ENCODE assay signal across 29 mouse cellular contexts in the genomic region with DNA sequence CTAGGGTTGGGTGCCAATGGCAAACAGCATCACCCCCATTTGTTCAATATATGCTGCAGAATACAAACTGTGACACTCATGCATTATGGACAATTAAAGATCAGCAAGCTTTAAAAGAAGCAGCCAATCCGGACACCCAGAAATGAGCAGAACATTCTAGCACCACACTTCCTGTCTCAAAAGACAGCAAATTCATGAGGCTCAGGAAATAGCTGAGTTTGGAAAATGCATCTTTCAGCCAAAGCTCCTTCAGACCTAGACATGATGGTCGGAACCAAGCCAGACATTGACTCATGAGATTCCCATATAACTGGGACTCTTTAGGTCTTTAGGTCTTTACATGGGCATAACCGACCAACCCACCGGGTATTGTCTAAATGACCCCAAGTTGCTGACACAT. TPM values are rescaled to one million over a fixed set of nuclear protein-coding genes. Genes with fewer than 3 reads are reported as not detected.
A peak's percentile ranks its signal among the peaks of the same experiment; 100 is the strongest.
DNase-seq lines count a peak whose midpoint lies in the region; ATAC-seq and TF ChIP-seq lines count a peak whose summit lies in the region.
"Had no signal": no experiment of that assay in that cellular context is flagged by ENCODE, and none has a peak within 500 bp of the region (broad histone marks: within the 10 kb centered on the region; RNA-seq: fewer than 3 reads in every experiment).

No protein-coding gene starts in this region.

- no peaks in the 10 kb centered on the region for H3K9me3 ChIP-seq in midbrain, embryonic 11.5 days (ENCODE audit: control insufficient read depth, low read length)
- no peaks in the 10 kb centered on the region for H3K9me3 ChIP-seq in midbrain, postnatal 0 days (ENCODE audit: low read length)
- no peaks in the 10 kb centered on the region for H3K9me3 ChIP-seq in CH12.LX (replicated peaks; ENCODE audit: low read length)
- H3K9me3 ChIP-seq in midbrain, embryonic 14.5 days (ENCODE audit: control insufficient read depth, low read length): no peaks in the 10 kb centered on the region
- H3K9me3 ChIP-seq: embryonic facial prominence, embryonic 10.5 days; embryonic facial prominence, embryonic 13.5 days; forebrain, embryonic 12.5 days; forebrain, embryonic 15.5 days; heart, embryonic 12.5 days; heart, embryonic 15.5 days had no signal

- ATAC-seq in midbrain, embryonic 11.5 days (ENCODE audit: low FRiP score): no peak
- ATAC-seq in midbrain, postnatal 0 days (ENCODE audit: low FRiP score): no peak
- ATAC-seq in midbrain, embryonic 14.5 days (ENCODE audit: low FRiP score, low TSS enrichment): no peak
- ATAC-seq: forebrain, embryonic 15.5 days; hindbrain, postnatal 0 days; intestine, embryonic 16.5 days had no signal

- no peak overlapping the region for H3K4me3 ChIP-seq in midbrain, embryonic 11.5 days (ENCODE audit: low read depth, low read length)
- no peak overlapping the region for H3K4me3 ChIP-seq in midbrain, postnatal 0 days (ENCODE audit: low read depth, low read length)
- no peak overlapping the region for H3K4me3 ChIP-seq in CH12.LX (replicated peaks in 1 of 3; ENCODE audit: low read depth in 2 of 3, low read length in 2 of 3, poor library complexity in 1 of 3)
- H3K4me3 ChIP-seq in brown adipose tissue, adult 24 weeks (ENCODE audit: insufficient read depth, low read depth, low read length): no peak overlapping the region
- H3K4me3 ChIP-seq in macrophage (ENCODE audit: inconsistent target): no peak overlapping the region
- no peak overlapping the region for H3K4me3 ChIP-seq in midbrain, embryonic 14.5 days (replicated peaks; ENCODE audit: low read depth, low read length)
- no peak overlapping the region for H3K4me3 ChIP-seq in heart, adult 2 months
- H3K4me3 ChIP-seq: embryonic facial prominence, embryonic 10.5 days; embryonic facial prominence, embryonic 13.5 days; erythroblast, embryonic 14.5 days; forebrain, embryonic 12.5 days; forebrain, embryonic 15.5 days; heart, embryonic 12.5 days; heart, embryonic 15.5 days had no signal

- H3K27ac ChIP-seq in midbrain, embryonic 11.5 days (ENCODE audit: low read depth, low read length): no peak overlapping the region
- no peak overlapping the region for H3K27ac ChIP-seq in midbrain, postnatal 0 days (ENCODE audit: low read depth, low read length)
- H3K27ac ChIP-seq in CH12.LX (ENCODE audit: insufficient read depth, low read depth): peak overlapping the region; percentile 35
- peak overlapping the region; percentile 11; the same call in 1 of the 2 replicates for H3K27ac ChIP-seq in brown adipose tissue, adult 24 weeks (replicated peaks; ENCODE audit: low read depth, low read length)
- peak overlapping the region; percentile 77 for H3K27ac ChIP-seq in macrophage
- H3K27ac ChIP-seq in midbrain, embryonic 14.5 days (replicated peaks; ENCODE audit: low read depth, low read length): no peak overlapping the region
- no peak overlapping the region for H3K27ac ChIP-seq in heart, adult 2 months
- H3K27ac ChIP-seq: embryonic facial prominence, embryonic 10.5 days; embryonic facial prominence, embryonic 13.5 days; forebrain, embryonic 12.5 days; forebrain, embryonic 15.5 days; heart, embryonic 15.5 days; hindbrain, embryonic 14.5 days; hindbrain, postnatal 0 days had no signal

- in situ Hi-C loops in CH12.LX (cut with MboI; ENCODE audit: low pct_ligation_motif_present, low pct_unique_long_range_greater_than_20kb, low sequenced_read_pairs): no loop called here

- no peak for TF ChIP-seq POLR2A in CH12.LX (IDR thresholded peaks at IDR 0.05; ENCODE audit: low read depth, low read length)
- TF ChIP-seq POLR2A in heart, adult 2 months (IDR thresholded peaks at IDR 0.05; ENCODE audit: insufficient read depth, low read depth, low read length): no peak

- no peak for TF ChIP-seq RAD21 in CH12.LX (IDR thresholded peaks at IDR 0.05; ENCODE audit: low read depth, low read length)

- WGBS in midbrain, embryonic 11.5 days: 90% methylated on average over 4 of the region's 4 CpGs
- 94% methylated on average over 4 of the region's 4 CpGs for WGBS in midbrain, postnatal 0 days
- 89% methylated on average over 4 of the region's 4 CpGs for WGBS in macrophage (ENCODE audit: missing documents)
- 91% methylated on average over 4 of the region's 4 CpGs for WGBS in midbrain, embryonic 14.5 days
- WGBS in heart, adult 2 months: 75% methylated on average over 4 of the region's 4 CpGs

- no peaks in the 10 kb centered on the region for H3K27me3 ChIP-seq in midbrain, embryonic 11.5 days (ENCODE audit: control insufficient read depth, insufficient read depth, low read length)
- H3K27me3 ChIP-seq in midbrain, postnatal 0 days (ENCODE audit: insufficient read depth, low read length): no peaks in the 10 kb centered on the region
- no peaks in the 10 kb centered on the region for H3K27me3 ChIP-seq in CH12.LX (replicated peaks)
- H3K27me3 ChIP-seq in midbrain, embryonic 14.5 days (ENCODE audit: control insufficient read depth, insufficient read depth, low read length): no peaks in the 10 kb centered on the region
- H3K27me3 ChIP-seq in heart, adult 2 months (ENCODE audit: control insufficient read depth, insufficient read depth, low read length): no peaks in the 10 kb centered on the region
- H3K27me3 ChIP-seq: embryonic facial prominence, embryonic 13.5 days; forebrain, embryonic 12.5 days; forebrain, embryonic 15.5 days; heart, embryonic 12.5 days; heart, embryonic 15.5 days had no signal

- dilution Hi-C loops in CH12.LX (cut with MboI; ENCODE audit: extremely low pct_ligation_motif_present, extremely low pct_unique_long_range_greater_than_20kb, low sequenced_read_pairs): no loop called here

- H3K79me2 ChIP-seq in CH12.LX (replicated peaks; ENCODE audit: control insufficient read depth, extremely low read depth, insufficient read depth, poor library complexity, severe bottlenecking) (peaks cover 98% of the 10 kb centered on the region), macrophage (ENCODE audit: inconsistent target) (peaks cover 98% of the 10 kb centered on the region)
- no peaks in the 10 kb centered on the region for H3K79me2 ChIP-seq in heart, adult 2 months (replicated peaks; ENCODE audit: control insufficient read depth, insufficient read depth, low read length)

- intact Hi-C loops in heart, adult 2 months (cut with DNase I): no loop called here

- no peak for TF ChIP-seq CTCF in midbrain, postnatal 0 days (IDR thresholded peaks at IDR 0.05)
- no peak for TF ChIP-seq CTCF in CH12.LX (conservative IDR thresholded peaks at IDR 0.05 in 1 of 2, IDR thresholded peaks at IDR 0.05 in 1 of 2; ENCODE audit: low read depth in 2 of 2, low read length in 2 of 2)
- TF ChIP-seq CTCF in heart, adult 2 months (IDR thresholded peaks at IDR 0.05): no peak

- no peaks in the 10 kb centered on the region for H3K36me3 ChIP-seq in midbrain, embryonic 11.5 days (ENCODE audit: control insufficient read depth, insufficient read depth, low read length)
- H3K36me3 ChIP-seq in midbrain, postnatal 0 days (ENCODE audit: insufficient read depth, low read length): no peaks in the 10 kb centered on the region
- H3K36me3 ChIP-seq in CH12.LX (replicated peaks in 1 of 2; ENCODE audit: control insufficient read depth in 1 of 2, insufficient read depth in 1 of 2, low read length in 1 of 2) (peaks cover 16 to 63% of the 10 kb centered on the region in 2 experiments), macrophage (ENCODE audit: inconsistent target) (no peaks in the 10 kb centered on the region)
- H3K36me3 ChIP-seq in midbrain, embryonic 14.5 days (ENCODE audit: control insufficient read depth, insufficient read depth, low read length): no peaks in the 10 kb centered on the region
- H3K36me3 ChIP-seq in heart, adult 2 months (ENCODE audit: control insufficient read depth, insufficient read depth, low read length): no peaks in the 10 kb centered on the region
- H3K36me3 ChIP-seq: embryonic facial prominence, embryonic 10.5 days; embryonic facial prominence, embryonic 13.5 days; forebrain, embryonic 12.5 days; forebrain, embryonic 15.5 days; heart, embryonic 12.5 days; heart, embryonic 15.5 days had no signal

- no peak overlapping the region for H3K9ac ChIP-seq in midbrain, embryonic 11.5 days (ENCODE audit: low read length)
- H3K9ac ChIP-seq in midbrain, postnatal 0 days (replicated peaks; ENCODE audit: low read length, poor library complexity, severe bottlenecking): no peak overlapping the region
- peak overlapping the region; percentile 19 for H3K9ac ChIP-seq in CH12.LX (ENCODE audit: insufficient read depth, low read depth)
- no peak overlapping the region for H3K9ac ChIP-seq in midbrain, embryonic 14.5 days (replicated peaks; ENCODE audit: low read length)
- H3K9ac ChIP-seq in heart, adult 2 months (ENCODE audit: low read depth, low read length): no peak overlapping the region
- H3K9ac ChIP-seq: embryonic facial prominence, embryonic 13.5 days; forebrain, embryonic 12.5 days; forebrain, embryonic 15.5 days; heart, embryonic 12.5 days; heart, embryonic 15.5 days; hindbrain, embryonic 14.5 days had no signal

- H3K4me2 ChIP-seq in midbrain, embryonic 11.5 days: no peak overlapping the region
- H3K4me2 ChIP-seq in midbrain, postnatal 0 days (ENCODE audit: low read depth, low read length, poor library complexity, severe bottlenecking): no peak overlapping the region
- H3K4me2 ChIP-seq in CH12.LX (ENCODE audit: insufficient read depth, low read depth, poor library complexity, severe bottlenecking): peak overlapping the region; percentile 23
- H3K4me2 ChIP-seq in midbrain, embryonic 14.5 days (ENCODE audit: low read length): no peak overlapping the region
- H3K4me2 ChIP-seq: embryonic facial prominence, embryonic 13.5 days; forebrain, embryonic 12.5 days; forebrain, embryonic 15.5 days; heart, embryonic 12.5 days; heart, embryonic 15.5 days; hindbrain, embryonic 14.5 days had no signal

- H3K4me1 ChIP-seq in midbrain, embryonic 11.5 days (ENCODE audit: control insufficient read depth, insufficient read depth, low read length): no peaks in the 10 kb centered on the region
- H3K4me1 ChIP-seq in midbrain, postnatal 0 days (ENCODE audit: insufficient read depth, low read length): no peaks in the 10 kb centered on the region
- peaks cover 56 to 93% of the 10 kb centered on the region in 2 experiments for H3K4me1 ChIP-seq in CH12.LX (ENCODE audit: control insufficient read depth in 1 of 2, insufficient read depth in 2 of 2)
- H3K4me1 ChIP-seq in brown adipose tissue, adult 24 weeks (ENCODE audit: control insufficient read depth, insufficient read depth, insufficient read length, low read length): no peaks in the 10 kb centered on the region
- no peaks in the 10 kb centered on the region for H3K4me1 ChIP-seq in midbrain, embryonic 14.5 days (ENCODE audit: control insufficient read depth, insufficient read depth, low read length)
- H3K4me1 ChIP-seq in heart, adult 2 months (ENCODE audit: control insufficient read depth, insufficient read depth, low read length): no peaks in the 10 kb centered on the region
- H3K4me1 ChIP-seq: embryonic facial prominence, embryonic 10.5 days; embryonic facial prominence, embryonic 13.5 days; forebrain, embryonic 12.5 days; forebrain, embryonic 15.5 days; heart, embryonic 12.5 days; heart, embryonic 15.5 days had no signal

- DNase-seq in midbrain, embryonic 11.5 days (ENCODE audit: low spot score, missing footprints): peak; percentile 4
- no peak for DNase-seq in midbrain, postnatal 0 days (ENCODE audit: low spot score)
- DNase-seq in CH12.LX (ENCODE audit: extremely low read depth): no peak
- no peak for DNase-seq in midbrain, embryonic 14.5 days
- no peak for DNase-seq in heart, adult 2 months
- DNase-seq in T-cell, adult 2 months (ENCODE audit: low spot score): no peak
- DNase-seq: adrenal gland, postnatal 10 days; adrenal gland, postnatal 36 days; cerebellum, adult 18-20 months; cerebellum, adult 9-11 months; cerebellum, postnatal 36 days; embryo, embryonic 11 days; gastrocnemius, postnatal 36 days; heart, postnatal 14 days; heart, postnatal 4 days; kidney, adult 18-20 months; kidney, adult 9 months had no signal

- TF ChIP-seq EP300 in CH12.LX (IDR thresholded peaks at IDR 0.05; ENCODE audit: low read length): no peak
- no peak for TF ChIP-seq EP300 in heart, adult 2 months (IDR thresholded peaks at IDR 0.05; ENCODE audit: insufficient read depth, low read depth, low read length)

RNA-seq across cellular contexts. Expression of a gene that starts 6.2 kb away (rescaled TPM):
- 0.79 and 0.94 TPM in 2 replicates for polyA plus RNA-seq in midbrain, embryonic 11.5 days (2014; fragmentation: Nextera tagmentation; extraction: Ambion mirVana)
- 1.6 and 1.7 TPM in 2 replicates for total RNA-seq in midbrain, postnatal 0 days (2014; rRNA removed)
- 0.48 and 0.57 TPM in 2 replicates for polyA plus RNA-seq in midbrain, postnatal 0 days (2015; fragmentation: Nextera tagmentation; extraction: Ambion mirVana)
- total RNA-seq in CH12.LX (2012; rRNA removed) (109 and 133 TPM in 2 replicates), CH12.LX (2014; rRNA removed) (79.6 and 83.8 TPM in 2 replicates)
- polyA plus RNA-seq in CH12.LX (2012; ENCODE audit: insufficient read length, low read depth) (137 and 151 TPM in 2 replicates), macrophage (2018) (98.2 to 157 TPM (median 126 TPM) in 3 replicates)
- polyA plus RNA-seq in brown adipose tissue, adult 24 weeks (2012; ENCODE audit: insufficient read depth, insufficient read length, missing spikeins): 1.7 and 3.0 TPM in 2 replicates
- total RNA-seq in macrophage (2018; cell fraction: chromatin; rRNA removed): 1,000 to 10,000 TPM in 25 of 26 experiments, 100 to 1,000 TPM in 1; 626 to 1,628 (median 1,236) TPM
- total RNA-seq in macrophage (2018; cell fraction: cytosol; rRNA removed): 100 to 1,000 TPM; 100 to 183 (median 142) TPM
- 100 to 1,000 TPM; 263 to 899 (median 464) TPM for total RNA-seq in macrophage (2018; cell fraction: nucleus; rRNA removed)
- polyA plus RNA-seq in midbrain, embryonic 14.5 days (2014; fragmentation: Nextera tagmentation; extraction: Ambion mirVana): 0.51 and 0.62 TPM in 2 replicates
- total RNA-seq in heart, adult 2 months (2021): 1 to 10 TPM; 2.3 to 3.4 TPM
- polyA plus RNA-seq in heart, adult 2 months (2012; rRNA removed): 1.4 and 1.7 TPM in 2 replicates

RNA-seq across cellular contexts. Expression of a gene that starts 55.9 kb away (rescaled TPM):
- 30.2 and 30.8 TPM in 2 replicates for polyA plus RNA-seq in midbrain, embryonic 11.5 days (2014; fragmentation: Nextera tagmentation; extraction: Ambion mirVana)
- 0.93 and 1.7 TPM in 2 replicates for total RNA-seq in midbrain, postnatal 0 days (2014; rRNA removed)
- 0.77 and 1.1 TPM in 2 replicates for polyA plus RNA-seq in midbrain, postnatal 0 days (2015; fragmentation: Nextera tagmentation; extraction: Ambion mirVana)
- 45.2 and 56.1 TPM in 2 replicates for total RNA-seq in CH12.LX (2012; rRNA removed)
- total RNA-seq in CH12.LX (2014; rRNA removed): 72.8 and 77.1 TPM in 2 replicates
- polyA plus RNA-seq in CH12.LX (2012; ENCODE audit: insufficient read length, low read depth): 61.1 and 68.0 TPM in 2 replicates
- not detected in 2 replicates for polyA plus RNA-seq in brown adipose tissue, adult 24 weeks (2012; ENCODE audit: insufficient read depth, insufficient read length, missing spikeins)
- total RNA-seq in macrophage (2018; cell fraction: chromatin; rRNA removed): 10 to 100 TPM; 15.0 to 87.5 (median 61.6) TPM
- 10 to 100 TPM; 19.8 to 51.2 (median 29.5) TPM for total RNA-seq in macrophage (2018; cell fraction: cytosol; rRNA removed)
- 10 to 100 TPM; 17.8 to 74.1 (median 46.7) TPM for total RNA-seq in macrophage (2018; cell fraction: nucleus; rRNA removed)
- 19.1 to 34.5 TPM (median 20.0 TPM) in 3 replicates for polyA plus RNA-seq in macrophage (2018)
- polyA plus RNA-seq in midbrain, embryonic 14.5 days (2014; fragmentation: Nextera tagmentation; extraction: Ambion mirVana): 3.1 and 4.6 TPM in 2 replicates
- under 1 TPM; 0.16 to 0.29 TPM for total RNA-seq in heart, adult 2 months (2021)
- polyA plus RNA-seq in heart, adult 2 months (2012; rRNA removed): 0.06 and 0.08 TPM in 2 replicates

Comparison
In these comparisons a context has a peak if more than half of its experiments do, and no peak if none do; other contexts are left out.
1. H3K27ac ChIP-seq: peak in CH12.LX (single experiment), brown adipose tissue, adult 24 weeks (single experiment) and macrophage (single experiment); none in midbrain, embryonic 11.5 days (single experiment), midbrain, postnatal 0 days (single experiment), midbrain, embryonic 14.5 days (single experiment) and heart, adult 2 months (single experiment).
2. RNA of a gene that starts 6.2 kb away (polyA plus RNA-seq): 98.2 to 157 TPM in macrophage and 137 to 151 TPM in CH12.LX; 1.7 to 3.0 TPM in brown adipose tissue, adult 24 weeks, 1.4 to 1.7 TPM in heart, adult 2 months, 0.79 to 0.94 TPM in midbrain, embryonic 11.5 days, 0.48 to 0.57 TPM in midbrain, postnatal 0 days and 0.51 to 0.62 TPM in midbrain, embryonic 14.5 days; every median in the first group is over 10 times any median in the second.